Mouse (Mus musculus): ENCODE results near the gene Gm49405. TPM values are rescaled to one million over a fixed set of nuclear protein-coding genes. Genes with fewer than 3 reads are reported as not detected.
"Not testable (repeated sequence)": the region's sequence is repeated elsewhere in the genome, so short reads cannot be mapped to it uniquely, and the experiment has no call there.

Gm49405 gene
- polyA plus RNA-seq, 1 experiment from 2014 or later = 2.4 TPM

GRCm38 (mm10) chr19:4032668-4033067 is 32.2 kb downstream of the Gm49405 start:
- no peak overlapping the region for H3K9ac ChIP-seq (ENCODE audit: low read length)
- no peak overlapping the region; the same call in 1 of the 2 replicates for H3K27ac ChIP-seq (ENCODE audit: low read depth)
- H3K4me2 ChIP-seq (ENCODE audit: low read length) = no peak overlapping the region
- ATAC-seq (replicated peaks; ENCODE audit: low FRiP score, low TSS enrichment, low read depth) = no peak
- WGBS = 64% methylated on average over 7 of the region's 7 CpGs
- H3K27me3 ChIP-seq (replicated peaks; ENCODE audit: control insufficient read depth, insufficient read depth, low read length) = no peaks in the 10 kb centered on the region
- no peaks in the 10 kb centered on the region for H3K9me3 ChIP-seq (ENCODE audit: control insufficient read depth, low read length)
- no peak overlapping the region for H3K4me3 ChIP-seq (ENCODE audit: low read depth, low read length)
- peaks cover 8% of the 10 kb centered on the region; the same call in 1 of the 2 replicates for H3K4me1 ChIP-seq (replicated peaks; ENCODE audit: control insufficient read depth, insufficient read depth, low read length)
- no peak for DNase-seq (ENCODE audit: low spot score)
- H3K36me3 ChIP-seq (ENCODE audit: control insufficient read depth, insufficient read depth, low read length) = peaks cover 5% of the 10 kb centered on the region; the same call in 1 of the 2 replicates

GRCm38 (mm10) chr19:4033298-4033697 is 32.9 kb downstream of the Gm49405 start:
- ATAC-seq (replicated peaks; ENCODE audit: low FRiP score, low TSS enrichment, low read depth) = no peak

GRCm38 (mm10) chr19:4033742-4034141 is 33.3 kb downstream of the Gm49405 start:
- H3K4me3 ChIP-seq (ENCODE audit: low read depth, low read length) = no peak overlapping the region
- H3K9me3 ChIP-seq (ENCODE audit: control insufficient read depth, low read length) = no peaks in the 10 kb centered on the region
- peak overlapping the region; percentile 25; the same call in 1 of the 2 replicates for H3K27ac ChIP-seq (ENCODE audit: low read depth)
- H3K4me1 ChIP-seq (replicated peaks; ENCODE audit: control insufficient read depth, insufficient read depth, low read length) = peaks cover 12% of the 10 kb centered on the region; the same call in 1 of the 2 replicates
- peaks cover 5% of the 10 kb centered on the region; the same call in 1 of the 2 replicates for H3K36me3 ChIP-seq (ENCODE audit: control insufficient read depth, insufficient read depth, low read length)
- 61% methylated on average over 5 of the region's 5 CpGs for WGBS
- no peak overlapping the region for H3K4me2 ChIP-seq (ENCODE audit: low read length)
- ATAC-seq (replicated peaks; ENCODE audit: low FRiP score, low TSS enrichment, low read depth) (no peak), DNase-seq (ENCODE audit: low spot score) (no peak)
- no peak overlapping the region for H3K9ac ChIP-seq (ENCODE audit: low read length)
- no peaks in the 10 kb centered on the region for H3K27me3 ChIP-seq (replicated peaks; ENCODE audit: control insufficient read depth, insufficient read depth, low read length)

More at GRCm38 (mm10) chr19:4033298-4033697, 32.9 kb downstream of the Gm49405 start:
- Histone ChIP-seq H3K27me3 (replicated peaks; ENCODE audit: control insufficient read depth, insufficient read depth, low read length) (no peaks in the 10 kb centered on the region), H3K4me3 (ENCODE audit: low read depth, low read length) (no peak overlapping the region), H3K27ac (ENCODE audit: low read depth) (0 out of 2 replicates have a peak overlapping the region, but pooled peaks have one; percentile 25), H3K9ac (ENCODE audit: low read length) (no peak overlapping the region), H3K36me3 (ENCODE audit: control insufficient read depth, insufficient read depth, low read length) (peaks cover 5% of the 10 kb centered on the region; the same call in 1 of the 2 replicates), H3K9me3 (ENCODE audit: control insufficient read depth, low read length) (no peaks in the 10 kb centered on the region), H3K4me1 (replicated peaks; ENCODE audit: control insufficient read depth, insufficient read depth, low read length) (peaks cover 10% of the 10 kb centered on the region; the same call in 1 of the 2 replicates), H3K4me2 (ENCODE audit: low read length) (no peak overlapping the region)
- no peak for DNase-seq (ENCODE audit: low spot score)
- WGBS = 74% methylated on average over 3 of the region's 3 CpGs

- DNase-seq (ENCODE audit: low spot score) (no peak), ATAC-seq (replicated peaks; ENCODE audit: low FRiP score, low TSS enrichment, low read depth) (no peak)
- Histone ChIP-seq H3K36me3 (ENCODE audit: control insufficient read depth, insufficient read depth, low read length) (peaks cover 5% of the 10 kb centered on the region; the same call in 1 of the 2 replicates), H3K27me3 (replicated peaks; ENCODE audit: control insufficient read depth, insufficient read depth, low read length) (no peaks in the 10 kb centered on the region), H3K27ac (ENCODE audit: low read depth) (no peak overlapping the region), H3K4me2 (ENCODE audit: low read length) (peak overlapping the region; percentile 41), H3K9ac (ENCODE audit: low read length) (no peak overlapping the region), H3K4me3 (ENCODE audit: low read depth, low read length) (no peak overlapping the region), H3K4me1 (replicated peaks; ENCODE audit: control insufficient read depth, insufficient read depth, low read length) (peaks cover 12% of the 10 kb centered on the region; the same call in 1 of the 2 replicates), H3K9me3 (ENCODE audit: control insufficient read depth, low read length) (no peaks in the 10 kb centered on the region)
- 64% methylated on average over 12 of the region's 12 CpGs for WGBS
These were observed 36.1 kb downstream of the Gm49405 start for GRCm38 (mm10) chr19:4036327-4037045.

- not testable (repeated sequence) for H3K36me3 ChIP-seq (ENCODE audit: control insufficient read depth, insufficient read depth, low read length); H3K9me3 ChIP-seq (ENCODE audit: control insufficient read depth, low read length); H3K27me3 ChIP-seq (replicated peaks; ENCODE audit: control insufficient read depth, insufficient read depth, low read length); DNase-seq (ENCODE audit: low spot score)
- H3K9ac ChIP-seq (ENCODE audit: low read length) = peak overlapping the region; percentile 68
- WGBS = 22% methylated on average over 7 of the region's 8 CpGs
- peak overlapping the region; percentile 73 for H3K27ac ChIP-seq (ENCODE audit: low read depth)
- peak overlapping the region; percentile 84 for H3K4me2 ChIP-seq (ENCODE audit: low read length)
- ATAC-seq (replicated peaks; ENCODE audit: low FRiP score, low TSS enrichment, low read depth) = peak; percentile 3; the same call in 1 of the 2 replicates
- peak overlapping the region; percentile 65 for H3K4me3 ChIP-seq (ENCODE audit: low read depth, low read length)
- H3K4me1 ChIP-seq (replicated peaks; ENCODE audit: control insufficient read depth, insufficient read depth, low read length) = peaks cover 12% of the 10 kb centered on the region; the same call in 1 of the 2 replicates
These were observed 36.8 kb downstream of the Gm49405 start for GRCm38 (mm10) chr19:4037154-4037787.

- peak within 1 kb of the TSS; percentile 73 for H3K27ac ChIP-seq (ENCODE audit: low read depth)
- H3K4me3 ChIP-seq (ENCODE audit: low read depth, low read length) = peak within 1 kb of the TSS; percentile 65
- H3K9ac ChIP-seq (ENCODE audit: low read length) = peak within 1 kb of the TSS; percentile 68
- H3K27me3 ChIP-seq (replicated peaks; ENCODE audit: control insufficient read depth, insufficient read depth, low read length) = no peaks in the 10 kb centered on the region
- peaks cover 12% of the 10 kb centered on the region; the same call in 1 of the 2 replicates for H3K4me1 ChIP-seq (replicated peaks; ENCODE audit: control insufficient read depth, insufficient read depth, low read length)
- WGBS = under 1% methylated on average over 26 of the region's 26 CpGs
- peaks cover 5% of the 10 kb centered on the region; the same call in 1 of the 2 replicates for H3K36me3 ChIP-seq (ENCODE audit: control insufficient read depth, insufficient read depth, low read length)
- peak within 1 kb of the TSS; percentile 84 for H3K4me2 ChIP-seq (ENCODE audit: low read length)
- DNase-seq (ENCODE audit: low spot score) (peak; percentile 90), ATAC-seq (replicated peaks; ENCODE audit: low FRiP score, low TSS enrichment, low read depth) (peak; percentile 84)
- no peaks in the 10 kb centered on the region for H3K9me3 ChIP-seq (ENCODE audit: control insufficient read depth, low read length)
These were observed 37.4 kb downstream of the Gm49405 start, which contains the start of gene Gstp1 for GRCm38 (mm10) chr19:4037788-4038232. Gstp1 (minus strand) TSS chr19:4037985.

- not testable (repeated sequence) for ATAC-seq (replicated peaks; ENCODE audit: low FRiP score, low TSS enrichment, low read depth)
- WGBS = 88% methylated on average over 5 of the region's 5 CpGs
These were observed 40.5 kb downstream of the Gm49405 start for GRCm38 (mm10) chr19:4040941-4041340.

GRCm38 (mm10) chr19:4041500-4041899 is 41.1 kb downstream of the Gm49405 start:
- H3K36me3 ChIP-seq (ENCODE audit: control insufficient read depth, insufficient read depth, low read length); DNase-seq (ENCODE audit: low spot score); H3K9me3 ChIP-seq (ENCODE audit: control insufficient read depth, low read length); H3K27ac ChIP-seq (ENCODE audit: low read depth); H3K27me3 ChIP-seq (replicated peaks; ENCODE audit: control insufficient read depth, insufficient read depth, low read length); H3K9ac ChIP-seq (ENCODE audit: low read length); ATAC-seq (replicated peaks; ENCODE audit: low FRiP score, low TSS enrichment, low read depth); H3K4me3 ChIP-seq (ENCODE audit: low read depth, low read length); H3K4me2 ChIP-seq (ENCODE audit: low read length): not testable (repeated sequence)
- 83% methylated on average over 3 of the region's 4 CpGs for WGBS
- peaks cover 10% of the 10 kb centered on the region; the same call in 1 of the 2 replicates for H3K4me1 ChIP-seq (replicated peaks; ENCODE audit: control insufficient read depth, insufficient read depth, low read length)

More at GRCm38 (mm10) chr19:4040941-4041340, 40.5 kb downstream of the Gm49405 start:
- not testable (repeated sequence) for DNase-seq (ENCODE audit: low spot score); H3K27ac ChIP-seq (ENCODE audit: low read depth); H3K9me3 ChIP-seq (ENCODE audit: control insufficient read depth, low read length); H3K4me3 ChIP-seq (ENCODE audit: low read depth, low read length); H3K4me2 ChIP-seq (ENCODE audit: low read length); H3K27me3 ChIP-seq (replicated peaks; ENCODE audit: control insufficient read depth, insufficient read depth, low read length); H3K36me3 ChIP-seq (ENCODE audit: control insufficient read depth, insufficient read depth, low read length); H3K9ac ChIP-seq (ENCODE audit: low read length)
- peaks cover 16% of the 10 kb centered on the region; the same call in 1 of the 2 replicates for H3K4me1 ChIP-seq (replicated peaks; ENCODE audit: control insufficient read depth, insufficient read depth, low read length)
